Mouse (Mus musculus) retina, postnatal 1 day (tissue): ENCODE data around the gene Col9a3.

ENCODE experiments used
- DNase-seq: peaks from one replicate; pipeline ENCODE4 v3.0.0-alpha.2; 2012

Col9a3 gene

GRCm38 (mm10) chr2:180641576-180642554 lies 44.3 kb downstream of the Col9a3 start:
- peak; percentile 30 for DNase-seq

- peak; percentile 26 for DNase-seq
Observed at GRCm38 (mm10) chr2:180642555-180643260, 45.1 kb downstream of the Col9a3 start, which contains the start of gene Tcfl5. Gene Tcfl5 (minus strand): TSS chr2:180642708.

GRCm38 (mm10) chr2:180643626-180644025 lies 46.0 kb downstream of the Col9a3 start:
- no peak for DNase-seq

- no peak for DNase-seq
Observed at GRCm38 (mm10) chr2:180646841-180647240, 49.3 kb downstream of the Col9a3 start.

GRCm38 (mm10) chr2:180654666-180655065 lies 57.1 kb downstream of the Col9a3 start:
- DNase-seq = no peak

GRCm38 (mm10) chr2:180655150-180655549 lies 57.6 kb downstream of the Col9a3 start:
- no peak for DNase-seq

GRCm38 (mm10) chr2:180657394-180658013 lies 59.9 kb downstream of the Col9a3 start:
- DNase-seq = peak; percentile 85

GRCm38 (mm10) chr2:180658381-180658780 lies 60.8 kb downstream of the Col9a3 start:
- no peak for DNase-seq

- no peak for DNase-seq
Observed at GRCm38 (mm10) chr2:180659353-180660150, 62.0 kb downstream of the Col9a3 start.

- no peak for DNase-seq
Observed at GRCm38 (mm10) chr2:180660521-180660920, 62.9 kb downstream of the Col9a3 start.

GRCm38 (mm10) chr2:180662008-180662407 lies 64.4 kb downstream of the Col9a3 start:
- DNase-seq = no peak
